Mouse (Mus musculus) spleen, adult 2 months (tissue): ENCODE results near the gene Adat2. TPM values are rescaled to one million over a fixed set of nuclear protein-coding genes. Genes with fewer than 3 reads are reported as not detected.

Experiments used
- DNase-seq, 2 experiments: peaks; one replicate each; pipeline versions ENCODE4 v3.0.0 to v3.0.0-alpha.2; 2012 to 2021; ENCODE audit warnings: low spot score in 2 of 2, low read depth in 1 of 2
- H3K27ac ChIP-seq: fragments of 200-500 bp; 2 replicates; pipeline ENCODE4 v1.5.1; 2012; ENCODE audit warnings: low read length, inconsistent platforms; ENCODE audit not compliant: insufficient read depth
- H3K27me3 ChIP-seq: fragments of 200-500 bp; 2 replicates; pipeline ENCODE4 v1.6.1; 2012; ENCODE audit warnings: mild to moderate bottlenecking, moderate library complexity, low read length, inconsistent platforms; ENCODE audit not compliant: control insufficient read depth, insufficient read depth
- H3K36me3 ChIP-seq: fragments of 200-500 bp; 2 replicates; pipeline ENCODE4 v1.6.1; 2012; ENCODE audit warnings: mild to moderate bottlenecking, low read length, inconsistent platforms; ENCODE audit not compliant: control insufficient read depth, insufficient read depth
- H3K4me1 ChIP-seq: fragments of 200-500 bp; 2 replicates; pipeline ENCODE4 v1.6.1; 2011; ENCODE audit warnings: inconsistent platforms; ENCODE audit not compliant: control insufficient read depth, insufficient read depth, insufficient read length
- H3K4me3 ChIP-seq: fragments of 200-500 bp; 2 replicates; pipeline ENCODE4 v1.5.1; 2011; ENCODE audit warnings: mild to moderate bottlenecking, inconsistent platforms; ENCODE audit not compliant: insufficient read depth, insufficient read length; ENCODE audit errors: extremely low read depth
- CTCF ChIP-seq: fragments of 200-500 bp; IDR thresholded peaks from 2 replicates; pipeline ENCODE4 v1.5.1; 2011; ENCODE audit warnings: mild to moderate bottlenecking, inconsistent platforms; ENCODE audit not compliant: insufficient read depth, insufficient read length, insufficient replicate concordance; ENCODE audit errors: extremely low read depth
- POLR2A ChIP-seq: fragments of 200-500 bp; IDR thresholded peaks from 2 replicates; pipeline ENCODE4 v1.6.1; 2011; ENCODE audit warnings: low read depth, low read length, inconsistent platforms
- WGBS: fragments of 180-500 bp; shearing (Covaris S2); methylation state at CpG from one replicate; pipeline ENCODE4 v1.1.7; 2018; 5-methylcytosine and 5-hydroxymethylcytosine counted together
- polyA plus RNA-seq: library from polyadenylated mRNA; depleted of rRNA; stranded (reverse); fragments of >200 nt; gene quantifications from 2 replicates; pipeline ENCODE4 v1.2.3, GENCODE M21; 2012

Adat2 gene
- polyA plus RNA-seq, 1 experiment = 2.9 TPM

DNA sequence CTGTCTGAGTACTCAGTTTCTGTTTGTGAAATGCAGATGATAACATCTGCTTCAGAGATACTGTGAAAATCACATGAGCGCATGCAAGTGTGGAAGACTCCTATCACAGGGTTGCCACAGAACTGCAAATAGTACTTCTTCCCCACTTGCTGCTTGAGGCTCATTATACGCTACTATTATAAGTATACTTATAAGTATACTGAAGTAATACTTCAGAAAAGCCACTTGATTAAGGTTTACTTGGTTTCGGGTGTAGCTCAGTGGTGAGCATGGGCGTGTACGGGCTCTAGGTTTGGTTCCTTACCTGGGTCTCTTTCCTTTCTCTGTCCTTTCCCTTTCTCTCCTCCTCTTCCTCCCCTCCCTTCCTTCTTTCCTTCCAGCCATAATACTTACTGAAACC lies 11.0 kb upstream of the Adat2 start:
- Histone ChIP-seq H3K4me1 (no peaks in the 10 kb centered on the region; the same call in 1 of the 2 replicates), H3K36me3 (peaks cover 11% of the 10 kb centered on the region; the same call in 1 of the 2 replicates), H3K27me3 (no peaks in the 10 kb centered on the region), H3K4me3 (no peak overlapping the region), H3K27ac (no peak overlapping the region)
- WGBS = 95% methylated on average over 5 of the region's 5 CpGs
- no peak for TF ChIP-seq POLR2A
- no peak for TF ChIP-seq CTCF
- DNase-seq = no peak

DNA sequence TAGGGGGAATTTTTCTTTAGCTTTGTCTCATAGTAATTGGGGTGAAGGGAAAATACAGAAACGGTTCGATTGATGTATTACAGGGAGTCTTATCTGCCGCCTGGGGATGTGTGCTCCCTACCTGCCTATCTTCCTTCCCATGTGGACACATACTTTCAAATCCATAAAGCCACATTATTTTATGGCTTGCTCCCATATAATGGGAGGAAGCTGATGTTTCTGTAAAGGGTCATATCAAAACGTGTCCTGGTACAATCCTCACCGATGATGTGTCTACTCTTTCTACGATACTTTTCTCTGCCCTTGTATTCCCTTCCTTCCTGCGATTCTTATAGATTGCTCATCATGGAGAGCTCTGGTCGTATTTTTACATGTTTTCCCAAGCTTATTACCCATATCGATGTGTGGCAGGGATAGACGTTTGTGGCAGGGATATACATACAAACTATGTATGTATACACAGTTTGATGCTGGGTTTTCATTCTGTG lies 848 bp downstream of the Adat2 start:
- Histone ChIP-seq H3K36me3 (peaks cover 2% of the 10 kb centered on the region; the same call in 1 of the 2 replicates), H3K27me3 (no peaks in the 10 kb centered on the region), H3K4me3 (peak overlapping the region; percentile 89), H3K27ac (no peak overlapping the region), H3K4me1 (no peaks in the 10 kb centered on the region)
- no peak for DNase-seq
- TF ChIP-seq POLR2A (no peak), CTCF (no peak)
- WGBS = 18% methylated on average over 10 of the region's 10 CpGs

- no peak for DNase-seq
- H3K4me3 ChIP-seq = no peak overlapping the region
- H3K4me1 ChIP-seq = no peaks in the 10 kb centered on the region
- TF ChIP-seq POLR2A (no peak), CTCF (no peak)
- peaks cover 2% of the 10 kb centered on the region; the same call in 1 of the 2 replicates for H3K36me3 ChIP-seq
- no peaks in the 10 kb centered on the region for H3K27me3 ChIP-seq
- WGBS = 90% methylated on average over 1 of the region's 1 CpGs
- no peak overlapping the region for H3K27ac ChIP-seq
Observed at GRCm38 (mm10) chr10:13554316-13554715, 1.6 kb downstream of the Adat2 start.

DNA sequence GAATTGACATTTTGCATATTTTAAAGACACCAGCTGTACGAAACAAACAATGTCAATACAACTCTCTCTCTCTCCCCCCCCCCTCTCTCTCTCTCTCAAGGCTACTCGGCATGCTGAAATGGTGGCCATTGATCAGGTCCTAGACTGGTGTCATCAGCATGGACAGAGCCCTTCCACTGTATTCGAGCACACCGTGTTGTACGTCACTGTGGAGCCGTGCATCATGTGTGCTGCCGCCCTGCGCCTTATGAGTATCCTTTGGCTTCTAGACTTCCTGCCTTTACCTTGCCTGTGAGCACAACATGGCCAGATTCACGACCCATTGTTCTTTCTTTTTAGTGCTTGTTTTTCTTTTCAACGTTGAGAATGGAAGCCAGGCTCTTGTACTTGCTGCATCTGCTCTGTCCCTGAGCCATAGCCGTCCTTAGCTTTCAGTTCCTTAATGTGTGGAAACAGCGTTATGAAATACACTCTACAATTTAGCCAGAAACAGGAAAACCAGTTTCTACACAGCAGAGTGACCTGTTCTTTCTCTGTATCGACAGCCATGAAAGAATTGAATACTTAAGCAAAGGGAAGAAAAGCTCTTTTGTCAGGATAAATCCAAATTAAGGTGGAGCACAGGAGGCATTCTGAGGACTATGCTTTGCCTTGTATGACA lies 7.5 kb downstream of the Adat2 start:
- no peak for TF ChIP-seq POLR2A
- no peak for TF ChIP-seq CTCF
- Histone ChIP-seq H3K4me3 (no peak overlapping the region), H3K4me1 (no peaks in the 10 kb centered on the region), H3K27me3 (no peaks in the 10 kb centered on the region), H3K36me3 (peaks cover 15% of the 10 kb centered on the region), H3K27ac (no peak overlapping the region)
- 78% methylated on average over 13 of the region's 13 CpGs for WGBS
- no peak for DNase-seq

GRCm38 (mm10) chr10:13564364-13565079 lies 11.8 kb downstream of the Adat2 start:
- peak in 1 of 2 experiments; percentile 34 for DNase-seq
- TF ChIP-seq CTCF = peak; percentile 93
- TF ChIP-seq POLR2A = no peak
- H3K36me3 ChIP-seq = peaks cover 14% of the 10 kb centered on the region
- H3K4me1 ChIP-seq = no peaks in the 10 kb centered on the region
- no peaks in the 10 kb centered on the region for H3K27me3 ChIP-seq
- no peak overlapping the region for H3K27ac ChIP-seq
- WGBS = 34% methylated on average over 24 of the region's 24 CpGs
- no peak overlapping the region for H3K4me3 ChIP-seq

DNA sequence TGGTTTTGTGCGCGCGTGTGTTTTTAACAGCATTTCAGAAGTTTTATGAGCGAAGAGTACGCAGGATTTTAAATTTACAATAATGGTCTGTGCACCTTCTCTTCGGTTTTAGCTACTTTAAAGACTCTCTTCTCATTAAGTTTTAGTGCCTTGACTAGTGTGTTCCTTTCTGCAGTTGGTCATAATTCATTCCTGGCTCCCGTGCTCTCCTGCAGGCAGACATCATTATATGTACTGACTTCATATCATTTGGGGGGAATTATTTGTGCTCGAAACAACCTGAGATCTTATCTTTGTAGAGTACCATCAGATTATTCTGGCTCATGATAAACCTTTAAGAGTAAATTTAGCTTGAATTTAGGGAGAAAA lies 12.4 kb downstream of the Adat2 start:
- H3K4me1 ChIP-seq = no peaks in the 10 kb centered on the region
- no peaks in the 10 kb centered on the region for H3K27me3 ChIP-seq
- no peak overlapping the region for H3K27ac ChIP-seq
- TF ChIP-seq CTCF (no peak), POLR2A (no peak)
- 38% methylated on average over 8 of the region's 8 CpGs for WGBS
- no peak overlapping the region for H3K4me3 ChIP-seq
- peaks cover 14% of the 10 kb centered on the region for H3K36me3 ChIP-seq
- DNase-seq = no peak

- Histone ChIP-seq H3K27ac (no peak overlapping the region), H3K36me3 (peaks cover 7% of the 10 kb centered on the region), H3K4me3 (no peak overlapping the region), H3K4me1 (no peaks in the 10 kb centered on the region), H3K27me3 (no peaks in the 10 kb centered on the region)
- WGBS = 90% methylated on average over 13 of the region's 13 CpGs
- TF ChIP-seq POLR2A = no peak
- TF ChIP-seq CTCF = no peak
- no peak for DNase-seq
Observed at GRCm38 (mm10) chr10:13566393-13566792, 13.7 kb downstream of the Adat2 start.
